Mouse (Mus musculus): ENCODE measurements around the gene Cypt2. TPM values are rescaled to one million over a fixed set of nuclear protein-coding genes. Genes with fewer than 3 reads are reported as not detected.
"Not testable (repeated sequence)": the region's sequence is repeated elsewhere in the genome, so short reads cannot be mapped to it uniquely, and the experiment has no call there.

The Cypt2 gene
- polyA plus RNA-seq (2014; fragmentation: Nextera tagmentation; extraction: Ambion mirVana), result not detected in 2 replicates

DNA sequence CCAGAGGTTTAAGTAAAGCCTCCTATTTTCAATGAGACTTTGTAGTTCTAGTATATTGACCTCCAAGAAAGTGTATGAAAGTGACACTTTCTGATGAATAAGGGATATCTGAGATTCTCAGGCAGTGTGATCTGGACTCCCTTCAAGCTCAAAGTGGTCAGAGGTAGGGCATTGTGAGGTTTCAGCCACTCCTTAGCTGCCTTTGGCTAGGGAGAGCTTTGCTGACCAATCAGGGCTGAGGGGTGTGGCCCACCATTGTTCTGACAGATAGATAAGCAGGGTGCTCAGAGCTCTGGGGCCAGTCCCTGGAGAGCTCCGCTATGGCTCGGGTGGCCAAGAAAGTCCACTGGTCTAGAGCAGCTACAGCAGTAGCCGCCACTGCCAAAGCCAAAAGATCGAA lies at the start of gene Cypt2:
Gene Cypt2, plus strand, starts transcription at position 301 of the 400 bp plus-strand sequence.
- not testable (repeated sequence) for H3K27ac ChIP-seq (ENCODE audit: low read depth, low read length); H3K4me1 ChIP-seq (ENCODE audit: control insufficient read depth, insufficient read depth, low read length); H3K36me3 ChIP-seq (ENCODE audit: control insufficient read depth, insufficient read depth, low read length); H3K9me3 ChIP-seq (replicated peaks; ENCODE audit: control insufficient read depth, low read length); ATAC-seq (replicated peaks; ENCODE audit: insufficient number of reproducible peaks, low FRiP score, low TSS enrichment); H3K27me3 ChIP-seq (ENCODE audit: control insufficient read depth, insufficient read depth, low read length); H3K4me2 ChIP-seq; H3K4me3 ChIP-seq (ENCODE audit: low read depth, low read length); H3K9ac ChIP-seq (ENCODE audit: low read depth, low read length)
- WGBS (ENCODE audit: insufficient replicate concordance), result 73% methylated on average over 4 of the region's 4 CpGs

DNA sequence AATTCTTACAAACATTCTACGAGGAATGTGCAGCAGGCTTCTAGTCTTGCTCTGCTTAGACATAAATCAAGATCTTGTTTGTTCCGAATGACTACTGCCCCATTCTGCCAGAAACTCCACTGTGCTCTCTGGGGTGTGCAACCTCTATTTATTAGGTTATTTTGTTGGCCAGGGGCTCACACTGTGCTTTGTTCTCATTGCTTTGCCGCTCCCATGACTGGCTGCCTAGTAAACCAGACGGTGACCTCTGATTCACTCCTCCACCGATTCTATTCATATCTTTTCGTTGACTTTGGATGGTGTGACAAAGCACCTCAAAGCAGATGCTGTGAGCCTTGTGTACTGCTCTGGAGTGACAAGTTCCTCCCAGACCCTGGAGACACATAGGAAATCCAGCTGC lies 46.7 kb downstream of the Cypt2 start:
- WGBS (ENCODE audit: insufficient replicate concordance), result 85% methylated on average over 6 of the region's 6 CpGs
- no peak for ATAC-seq (replicated peaks; ENCODE audit: insufficient number of reproducible peaks, low FRiP score, low TSS enrichment)
- no peak overlapping the region for H3K27ac ChIP-seq (ENCODE audit: low read depth, low read length)

More for the DNA sequence above, 46.7 kb downstream of the Cypt2 start:
- H3K27me3 ChIP-seq (ENCODE audit: control insufficient read depth, insufficient read depth, low read length), result no peaks in the 10 kb centered on the region
- no peak overlapping the region for H3K9ac ChIP-seq (ENCODE audit: low read depth, low read length)
- H3K36me3 ChIP-seq (ENCODE audit: control insufficient read depth, insufficient read depth, low read length), result no peaks in the 10 kb centered on the region
- no peaks in the 10 kb centered on the region for H3K9me3 ChIP-seq (replicated peaks; ENCODE audit: control insufficient read depth, low read length)
- H3K4me1 ChIP-seq (ENCODE audit: control insufficient read depth, insufficient read depth, low read length), result no peaks in the 10 kb centered on the region
- no peak overlapping the region for H3K4me2 ChIP-seq
- no peak overlapping the region for H3K4me3 ChIP-seq (ENCODE audit: low read depth, low read length)

All from heart, embryonic 11.5 days (tissue).